Mouse (Mus musculus): ENCODE measurements at regions not wholly inside any gene's neighbourhood (a gene's known extent, or its start where the extent isn't known, plus 50 kb on each side); places are given as distances from the start of the nearest gene placed in this dataset.
"Not testable (repeated sequence)": the region's sequence is repeated elsewhere in the genome, so short reads cannot be mapped to it uniquely, and the experiment has no call there.

DNA sequence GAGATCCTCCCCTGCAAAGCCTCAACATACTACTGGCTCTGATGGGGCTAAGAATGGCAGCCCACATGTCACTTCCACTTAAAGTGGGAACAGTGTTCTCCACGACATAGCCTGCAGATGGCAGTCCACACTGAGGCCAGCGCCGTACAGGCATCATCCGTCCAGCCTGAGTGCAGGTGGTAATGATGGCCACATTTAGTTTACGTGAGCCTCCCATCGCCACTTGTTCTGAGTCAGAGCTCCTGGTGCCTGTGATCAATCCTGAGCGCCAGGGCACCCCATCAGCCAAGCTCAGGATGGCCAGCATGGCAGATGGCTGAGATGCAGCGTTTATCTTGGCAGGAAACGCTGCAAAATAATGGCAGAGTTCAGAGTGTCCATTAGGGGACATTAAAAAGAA is 159.6 kb downstream of the Adgrd1 start:
- no peak for DNase-seq (ENCODE audit: low spot score in 2 of 2)

DNA sequence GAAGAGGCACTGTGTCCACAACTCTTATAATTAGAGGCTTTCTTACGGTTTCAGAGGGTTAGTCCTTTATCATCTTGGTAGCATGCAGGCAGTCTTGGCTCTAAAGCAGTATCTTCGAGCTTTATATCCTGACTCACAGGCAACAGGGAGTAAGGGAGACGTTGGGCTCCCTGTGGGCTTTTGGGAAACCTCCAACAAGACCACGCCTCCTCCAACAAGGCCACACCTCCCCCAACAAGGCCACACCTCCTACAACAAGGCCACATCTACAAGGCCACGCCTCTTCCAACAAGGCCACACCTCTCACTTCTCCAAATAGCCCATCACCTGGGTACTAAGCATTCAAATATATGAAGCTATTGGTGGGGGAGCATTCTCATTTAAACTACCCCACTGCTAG is 160.7 kb downstream of the Adgrd1 start:
- DNase-seq (ENCODE audit: low spot score in 2 of 2): no peak

DNA sequence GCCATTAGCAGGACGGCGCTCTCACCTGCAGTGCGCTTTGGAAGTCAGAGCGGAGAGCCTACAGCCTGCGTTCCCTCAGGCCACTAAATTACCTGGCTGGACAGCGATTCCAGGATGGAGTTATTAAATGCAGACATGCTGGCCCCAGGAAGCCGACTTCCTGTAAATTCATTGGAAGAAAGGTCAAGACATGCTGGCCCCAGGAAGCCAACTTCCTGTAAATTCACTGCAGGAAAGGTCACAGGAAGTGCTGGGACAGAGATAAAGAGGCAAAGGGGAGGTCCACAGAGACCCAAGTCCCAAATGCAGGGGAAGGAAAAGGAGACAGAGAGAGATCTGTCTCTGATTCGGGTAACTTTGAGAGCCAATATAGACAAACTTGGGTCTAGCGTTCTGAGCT is 164.1 kb downstream of the Adgrd1 start:
- DNase-seq (ENCODE audit: low spot score in 2 of 2): no peak

DNA sequence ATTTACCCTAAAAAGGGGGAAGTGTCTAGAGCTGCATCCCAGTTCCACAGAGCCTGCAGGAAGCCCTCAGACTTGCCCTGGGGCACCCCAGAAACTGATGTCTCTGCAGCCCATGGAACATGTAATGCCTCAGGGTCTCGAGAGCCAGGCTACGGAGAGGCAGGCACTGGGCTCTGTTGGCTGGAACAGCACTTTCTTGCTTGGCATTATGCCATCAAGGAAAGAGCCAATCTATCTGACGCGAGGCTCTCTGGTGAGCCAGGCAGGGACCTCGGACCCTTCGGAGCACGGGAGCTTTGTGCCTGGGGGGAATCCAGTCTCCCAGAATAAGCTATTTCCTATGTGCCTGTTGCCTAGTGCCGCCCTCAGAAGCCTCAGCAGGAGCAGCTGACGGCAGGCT is 166.6 kb downstream of the Adgrd1 start:
- no peak for DNase-seq (ENCODE audit: low spot score in 2 of 2)

DNA sequence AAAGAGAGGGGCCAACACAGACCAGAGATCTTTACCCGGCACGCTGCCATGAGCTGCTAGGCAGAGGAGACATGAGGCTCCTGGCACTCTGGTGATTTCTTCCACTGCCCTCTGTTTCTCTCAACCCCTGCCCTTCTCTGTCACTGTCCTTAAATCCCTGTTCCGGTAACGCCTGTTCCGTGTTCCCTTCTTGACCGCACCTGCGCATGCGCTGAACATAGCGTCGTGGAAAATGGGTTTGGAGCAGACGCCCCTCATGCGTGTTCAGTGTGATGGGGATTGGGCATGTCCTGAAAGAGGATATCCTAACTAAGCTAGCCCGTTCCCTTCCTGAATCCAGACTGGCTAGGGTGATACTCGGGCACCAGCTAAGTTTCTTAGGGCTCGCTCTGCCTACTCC is 167.8 kb downstream of the Adgrd1 start:
- DNase-seq (ENCODE audit: low spot score in 2 of 2): no peak

DNA sequence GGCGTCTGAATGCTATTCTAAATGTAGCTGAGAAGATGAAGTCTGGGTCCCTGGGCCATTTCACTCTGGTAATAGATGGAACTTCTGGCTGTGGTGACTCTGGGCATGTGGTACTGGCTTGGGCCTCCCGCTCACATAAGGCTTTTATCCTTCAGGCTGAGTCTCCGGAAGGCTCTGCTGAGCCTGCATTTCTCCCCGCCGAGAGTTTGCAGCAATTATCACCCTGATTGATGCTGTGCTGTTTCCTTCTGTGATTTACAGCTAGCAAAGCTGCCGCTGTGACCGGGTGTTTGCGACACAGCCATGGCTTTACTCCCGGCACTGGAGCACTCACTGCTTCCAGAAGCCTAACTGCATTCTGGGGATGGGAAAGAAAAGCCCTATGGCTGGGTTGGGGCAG is 171.9 kb downstream of the Adgrd1 start:
- peak in 1 of 2 experiments; percentile 25 for DNase-seq (ENCODE audit: low spot score in 2 of 2)

DNA sequence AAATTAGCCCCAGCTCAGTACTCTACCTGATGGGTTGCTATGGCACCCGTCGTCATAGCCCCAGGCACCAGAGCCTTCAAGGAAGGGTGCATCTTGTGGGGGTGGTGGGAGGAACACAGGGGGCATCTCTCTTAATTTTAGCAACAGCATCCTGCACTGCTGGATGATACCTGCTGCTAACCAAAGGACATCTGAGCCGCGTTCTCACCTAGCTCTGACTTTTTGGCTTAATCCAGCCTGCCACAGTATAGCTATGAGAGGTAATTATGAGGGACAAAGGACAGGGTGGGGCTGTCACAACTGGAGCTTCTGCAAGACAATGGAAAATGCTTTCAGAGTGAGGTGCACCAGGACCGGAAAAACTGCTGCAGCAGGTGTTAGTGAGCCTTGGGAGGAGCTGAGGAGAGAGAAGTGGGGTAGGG is 173.5 kb downstream of the Adgrd1 start:
- no peak for DNase-seq (ENCODE audit: low spot score in 2 of 2)

DNA sequence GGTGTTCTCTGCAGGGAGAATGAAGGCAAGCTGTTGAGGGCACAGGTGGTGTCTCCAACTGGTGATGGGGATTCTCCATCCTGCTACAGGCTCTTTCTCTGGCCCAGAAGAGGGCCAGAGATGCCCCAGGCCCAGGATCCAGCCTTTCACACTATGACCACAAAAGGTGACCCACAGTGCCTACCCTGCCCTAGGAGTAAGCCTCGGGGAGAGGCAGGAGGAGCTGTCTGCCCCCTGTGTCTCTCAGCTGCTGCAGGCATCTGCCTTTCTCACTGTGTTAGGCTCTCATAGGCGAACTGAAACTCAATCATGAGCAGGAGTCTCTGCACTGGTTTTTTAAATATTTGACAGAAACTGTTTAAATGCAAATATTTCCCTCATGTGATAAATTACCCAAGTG is 184.9 kb downstream of the Adgrd1 start:
- DNase-seq (ENCODE audit: low spot score in 2 of 2): no peak

DNA sequence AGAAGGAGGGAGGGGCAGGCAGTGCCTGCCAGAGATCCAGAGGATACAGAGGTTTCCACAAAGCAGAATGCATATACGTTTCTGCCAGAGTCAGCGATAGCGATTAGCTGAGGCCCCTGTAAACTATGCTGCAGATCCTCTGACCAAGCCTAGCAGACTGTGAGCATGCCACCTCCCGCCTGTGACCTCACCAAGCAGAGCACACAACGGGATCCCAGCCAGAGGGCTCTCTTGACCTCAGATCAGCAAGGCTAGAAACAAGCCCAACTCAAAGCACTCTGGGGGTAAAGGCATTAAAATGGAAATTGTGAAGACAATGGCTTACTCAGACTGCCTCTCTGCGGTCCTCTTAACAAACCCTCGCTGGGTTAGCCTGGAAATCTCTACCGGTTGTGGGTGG is 185.6 kb downstream of the Adgrd1 start:
- DNase-seq (ENCODE audit: low spot score in 2 of 2): no peak

DNA sequence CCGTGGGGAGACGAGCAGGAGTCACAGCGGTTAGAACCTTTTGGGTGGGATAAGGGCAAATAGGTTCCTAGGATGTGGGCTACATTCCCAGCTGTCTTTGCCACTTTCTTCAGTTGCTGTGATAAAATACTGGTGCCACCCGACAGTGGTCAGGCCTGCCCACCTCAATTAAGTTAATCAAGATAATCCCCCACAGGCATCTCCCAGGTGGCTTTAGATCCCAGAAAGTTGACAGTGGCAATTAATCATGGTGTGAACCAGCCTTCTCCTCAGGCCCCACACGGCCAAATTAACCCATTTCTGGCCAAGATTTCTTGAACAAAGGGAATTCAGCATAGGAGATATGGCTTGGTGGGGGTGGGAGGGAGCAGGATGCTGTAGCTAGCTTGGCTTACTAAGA is 186.3 kb downstream of the Adgrd1 start:
- no peak for DNase-seq (ENCODE audit: low spot score in 2 of 2)

DNA sequence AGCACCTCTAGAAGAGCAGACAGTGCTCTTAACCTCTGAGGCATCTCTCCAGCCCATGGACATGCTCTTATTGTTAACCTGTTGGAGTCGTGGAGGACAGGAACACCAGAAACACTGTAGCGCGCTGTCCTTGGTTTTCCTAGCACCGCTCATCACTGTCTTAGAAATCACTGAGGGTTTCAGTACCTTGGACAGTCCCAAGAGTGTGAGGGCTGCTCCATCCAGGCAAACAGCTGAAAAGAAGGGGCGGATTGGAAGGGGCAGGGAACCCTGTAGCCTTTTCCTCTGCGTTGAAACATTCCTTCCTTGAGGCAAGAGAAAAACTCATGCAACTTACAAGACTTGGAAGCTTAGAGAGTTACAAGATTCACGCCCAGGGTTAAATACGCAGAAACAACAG is 190.9 kb downstream of the Adgrd1 start:
- DNase-seq (ENCODE audit: low spot score in 2 of 2): no peak

DNA sequence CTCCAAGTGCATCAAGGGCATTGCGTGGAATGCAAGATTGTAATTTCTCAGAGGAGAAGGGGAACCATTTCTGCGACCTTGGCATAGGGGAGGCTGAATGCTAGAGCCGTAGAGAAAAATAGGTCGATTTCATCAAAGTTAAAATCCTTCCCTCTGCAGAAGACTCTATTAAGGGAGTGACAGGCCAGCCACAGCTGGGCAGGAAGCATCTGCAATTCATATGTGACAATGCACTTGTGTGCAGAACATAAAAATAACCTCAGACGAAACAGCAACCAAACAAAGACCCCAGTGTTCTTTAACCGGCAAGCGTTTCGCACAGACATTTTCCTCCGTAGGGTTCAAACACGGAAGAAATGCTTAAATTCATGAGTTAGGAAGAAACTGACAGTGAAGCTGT is 196.3 kb downstream of the Adgrd1 start:
- DNase-seq (ENCODE audit: low spot score in 2 of 2): not testable (repeated sequence)

DNA sequence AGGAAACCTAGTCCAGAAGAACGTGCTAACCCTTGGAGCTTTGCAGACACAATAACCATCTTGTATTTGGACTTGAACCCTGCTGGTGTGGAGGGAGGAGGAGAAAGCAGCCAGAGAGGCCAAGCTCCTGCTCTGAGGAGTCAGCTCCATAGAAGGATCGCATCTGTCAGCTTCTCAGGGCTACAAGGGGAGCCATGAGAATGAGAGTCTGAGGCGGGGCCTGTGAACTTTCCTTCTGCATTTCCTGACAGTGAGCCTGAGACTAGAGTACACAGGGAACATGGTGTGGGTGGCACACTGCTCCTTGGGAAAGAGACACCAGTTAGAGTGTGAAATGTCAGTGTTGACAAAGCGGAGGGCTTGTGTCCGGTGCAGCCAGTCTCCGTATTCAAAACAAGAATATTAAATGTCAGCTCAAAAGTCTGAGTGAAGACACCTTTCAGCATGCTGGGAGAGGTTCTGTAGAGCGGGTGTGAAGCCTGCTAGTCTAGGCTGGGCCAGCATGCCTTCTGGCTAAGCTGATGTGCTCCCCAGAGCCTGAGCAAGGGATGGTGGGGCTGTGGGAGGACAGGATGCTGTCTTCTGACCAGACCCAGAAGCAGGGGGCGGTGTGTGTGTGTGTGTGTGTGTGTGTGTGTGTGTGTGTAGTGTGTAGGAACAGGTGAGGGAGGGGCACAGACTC is 198.5 kb downstream of the Adgrd1 start:
- not testable (repeated sequence) for DNase-seq (ENCODE audit: low spot score in 2 of 2)

DNA sequence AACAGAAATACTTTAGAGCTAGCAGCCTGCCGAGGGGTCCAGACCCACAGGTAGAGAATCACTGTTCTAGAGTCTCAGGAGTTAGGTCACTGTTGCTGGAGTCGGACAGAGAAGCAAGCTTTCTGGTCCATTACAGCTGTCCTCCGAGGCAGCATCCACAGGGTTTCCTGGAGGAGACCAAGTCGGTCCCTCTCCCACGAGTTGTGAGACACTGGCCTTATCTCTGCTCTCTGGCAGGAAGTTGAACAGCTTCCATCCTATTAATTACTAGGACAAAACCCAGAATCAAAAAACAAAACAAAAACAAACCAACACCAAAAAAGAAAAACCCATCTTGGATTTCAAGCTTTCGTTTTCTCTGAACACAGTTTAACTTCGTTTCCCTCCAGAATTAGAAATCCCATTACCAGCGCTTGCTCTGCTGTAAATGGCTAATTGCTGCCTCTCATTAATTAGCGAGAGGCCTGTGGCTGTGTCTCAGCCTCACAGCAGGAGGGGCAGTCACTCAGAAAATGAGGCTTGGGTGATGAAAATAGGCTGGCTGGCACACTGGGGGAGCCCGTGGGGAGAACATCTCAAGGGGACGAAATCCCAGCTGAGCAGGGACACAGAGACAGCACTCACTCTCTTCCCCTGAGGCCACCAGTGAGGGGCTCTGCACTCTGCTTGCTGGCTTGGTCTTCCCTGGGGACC is 201.3 kb downstream of the Adgrd1 start:
- no peak for DNase-seq (ENCODE audit: low spot score in 2 of 2)

DNA sequence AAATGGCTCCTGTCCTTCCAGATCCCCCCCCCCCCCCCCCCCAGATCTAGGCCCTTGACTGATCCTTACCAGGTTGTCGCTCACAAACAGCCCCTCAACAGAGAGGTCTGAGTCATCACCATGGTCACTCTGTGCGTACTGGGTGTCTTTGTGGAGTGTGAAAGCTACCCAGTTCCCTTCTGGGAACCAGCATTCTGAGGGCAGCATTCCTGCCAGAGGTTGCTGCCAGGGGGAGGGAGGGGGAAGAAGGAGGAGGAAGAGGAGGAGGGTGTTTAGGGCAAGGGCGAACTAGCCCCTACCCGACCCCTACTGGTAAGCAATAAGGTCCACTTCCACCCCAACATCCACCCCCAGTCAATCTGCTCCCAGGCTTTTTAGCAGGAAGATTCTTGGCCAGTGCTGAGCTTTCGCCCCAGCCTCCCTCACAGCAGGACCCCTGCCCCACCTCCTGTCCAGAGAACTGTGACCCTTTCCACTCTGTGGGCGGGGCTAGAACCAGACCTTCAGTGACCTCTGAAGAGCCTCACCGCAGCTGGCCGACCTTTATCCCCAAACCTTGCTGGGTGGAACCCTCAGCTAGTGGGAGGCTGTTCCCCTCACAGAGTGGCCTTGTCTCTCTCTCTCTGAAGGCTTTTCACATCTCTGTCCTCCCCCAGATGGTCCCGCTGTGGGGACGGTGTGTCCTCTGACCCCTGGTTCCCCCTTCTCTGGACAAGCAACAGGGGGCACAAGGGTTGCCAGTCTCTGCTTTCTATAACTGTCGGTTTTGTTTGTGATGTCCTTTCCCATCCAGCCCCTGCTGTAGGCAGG is 202.2 kb upstream of the Sfswap start:
- DNase-seq (ENCODE audit: low spot score in 2 of 2): no peak

DNA sequence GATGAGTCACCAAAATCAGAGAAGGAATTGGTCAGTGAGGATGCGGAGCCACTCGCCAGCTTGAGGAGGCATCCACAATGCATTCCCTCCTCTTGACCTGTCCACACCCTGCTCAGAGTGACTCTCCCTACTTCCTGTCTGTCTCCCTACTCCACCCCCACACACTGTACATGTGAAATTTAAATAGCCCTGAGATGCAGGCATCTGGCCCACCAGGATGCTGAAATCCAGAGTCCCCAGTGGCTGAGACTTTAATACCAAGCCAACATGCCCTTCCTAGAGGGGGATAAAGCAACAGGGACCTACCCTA is 201.6 kb upstream of the Sfswap start:
- DNase-seq (ENCODE audit: low spot score in 2 of 2): no peak

DNA sequence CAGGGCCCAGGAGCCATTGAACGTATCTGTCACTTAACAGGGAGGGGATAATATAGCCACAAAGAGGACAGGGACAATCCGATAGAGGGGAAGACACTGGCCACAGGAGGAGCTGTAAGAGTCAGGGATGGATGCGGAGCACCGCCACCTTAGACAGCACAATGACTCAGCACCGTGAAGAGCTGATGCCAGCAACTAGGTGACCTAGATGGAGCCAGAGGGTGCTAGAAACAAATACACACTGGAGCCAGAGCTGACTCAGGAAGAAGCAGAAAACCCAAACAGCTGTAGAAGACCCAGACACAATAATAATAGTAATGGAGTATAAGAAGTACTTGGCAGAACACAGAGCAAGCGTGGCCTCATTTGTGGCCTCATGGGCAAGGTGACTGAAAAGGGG is 200.6 kb upstream of the Sfswap start:
- no peak for DNase-seq (ENCODE audit: low spot score in 2 of 2)

DNA sequence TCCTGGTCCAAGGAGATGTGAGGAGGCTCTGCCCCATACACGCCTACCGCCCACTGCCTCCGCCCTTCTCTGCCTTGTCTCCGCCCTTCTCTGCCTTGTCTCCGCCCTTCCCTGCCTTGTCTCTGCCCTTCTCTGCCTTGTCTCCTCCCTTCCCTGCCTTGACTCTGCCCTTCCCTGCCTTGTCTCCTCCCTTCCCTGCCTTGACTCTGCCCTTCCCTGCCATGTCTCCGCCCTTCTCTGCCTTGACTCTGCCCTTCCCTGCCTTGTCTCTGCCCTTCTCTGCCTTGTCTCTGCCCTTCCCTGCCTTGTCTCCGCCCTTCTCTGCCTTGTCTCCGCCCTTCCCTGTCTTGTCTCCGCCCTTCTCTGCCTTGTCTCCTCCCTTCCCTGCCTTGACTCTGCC is 185.4 kb upstream of the Sfswap start:
- DNase-seq (ENCODE audit: low spot score in 2 of 2): no peak

DNA sequence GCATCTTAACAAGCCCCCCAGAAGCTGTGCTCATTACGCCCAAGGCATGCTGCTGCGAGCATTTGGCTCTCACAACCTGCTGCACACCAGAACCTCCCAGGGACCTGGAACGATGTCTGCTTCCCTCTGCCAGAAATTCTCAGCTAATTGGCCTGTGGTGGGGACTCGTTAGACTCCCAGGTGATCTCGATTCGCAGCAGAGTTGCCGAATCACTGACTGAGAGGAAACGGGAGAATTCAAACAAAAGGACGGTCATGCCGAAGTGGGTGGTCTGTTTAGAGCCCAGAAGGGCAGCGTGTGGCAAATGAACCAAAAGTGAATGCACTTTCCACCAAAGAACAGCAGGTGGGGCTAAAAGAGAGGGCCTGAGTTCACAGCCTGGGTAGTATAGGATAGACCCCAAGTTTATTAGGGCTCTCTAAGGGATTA is 169.9 kb upstream of the Sfswap start:
- peak in 1 of 2 experiments; percentile 19 for DNase-seq (ENCODE audit: low spot score in 2 of 2)

DNA sequence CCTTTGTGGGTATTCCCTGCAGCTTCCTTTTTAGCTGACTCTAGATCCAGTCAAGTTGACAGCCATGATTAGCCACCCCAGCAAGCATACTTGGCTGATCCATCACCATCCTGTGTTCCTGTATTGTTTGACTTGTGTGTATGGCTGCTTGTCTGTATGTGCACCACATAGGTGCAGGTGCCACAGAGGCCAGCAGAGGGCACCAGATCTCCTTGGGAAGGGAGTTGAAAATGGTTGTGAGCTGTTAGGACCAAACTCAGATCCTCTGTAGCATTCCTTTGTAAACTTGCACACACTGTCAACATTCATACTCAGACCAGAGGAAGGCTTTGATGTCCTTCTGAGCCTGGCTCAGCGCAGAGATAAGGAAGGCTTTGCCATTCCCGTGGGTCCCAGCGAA is 169.0 kb upstream of the Sfswap start:
- DNase-seq (ENCODE audit: low spot score in 2 of 2): no peak

DNA sequence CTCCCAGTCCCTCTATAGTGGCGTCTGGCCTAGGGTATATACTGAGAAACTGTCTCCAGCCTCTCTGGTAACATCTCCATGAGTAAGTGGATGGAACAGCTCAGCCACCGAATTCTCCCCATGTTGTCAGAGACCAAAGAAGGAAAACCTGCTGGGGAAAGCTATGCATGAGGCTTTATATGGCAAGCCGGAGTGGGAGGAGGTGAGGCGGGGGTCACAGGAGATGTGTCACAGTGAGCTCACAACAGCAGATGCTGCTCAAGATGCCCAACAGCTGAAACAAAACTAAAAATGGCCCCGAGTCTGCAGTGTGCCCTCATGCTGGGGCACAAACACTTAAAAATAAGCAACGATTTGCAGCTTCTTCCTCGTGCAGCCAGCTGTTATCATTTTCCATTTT is 162.5 kb upstream of the Sfswap start:
- DNase-seq (ENCODE audit: low spot score in 2 of 2): peak in 1 of 2 experiments; percentile 18

DNA sequence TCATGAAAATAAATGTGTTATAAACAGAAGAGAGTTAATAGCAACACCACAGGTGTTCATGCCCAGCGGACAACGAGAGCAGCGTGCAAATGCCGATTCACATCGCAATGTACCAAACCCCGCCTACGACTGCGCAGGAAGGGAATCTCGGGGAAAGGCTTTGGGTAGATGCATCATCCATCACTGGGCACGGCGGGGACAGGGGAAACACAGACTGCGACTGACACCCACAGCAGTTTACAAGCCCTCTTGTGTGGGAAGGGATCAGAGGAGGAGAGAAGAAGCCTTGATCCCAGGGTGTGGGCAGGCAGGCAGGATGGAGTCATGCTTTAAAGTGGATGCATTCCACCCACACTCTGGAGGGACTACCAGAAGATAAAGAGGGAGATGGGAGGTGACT is 157.0 kb upstream of the Sfswap start:
- peak in 1 of 2 experiments; percentile 28 for DNase-seq (ENCODE audit: low spot score in 2 of 2)

DNA sequence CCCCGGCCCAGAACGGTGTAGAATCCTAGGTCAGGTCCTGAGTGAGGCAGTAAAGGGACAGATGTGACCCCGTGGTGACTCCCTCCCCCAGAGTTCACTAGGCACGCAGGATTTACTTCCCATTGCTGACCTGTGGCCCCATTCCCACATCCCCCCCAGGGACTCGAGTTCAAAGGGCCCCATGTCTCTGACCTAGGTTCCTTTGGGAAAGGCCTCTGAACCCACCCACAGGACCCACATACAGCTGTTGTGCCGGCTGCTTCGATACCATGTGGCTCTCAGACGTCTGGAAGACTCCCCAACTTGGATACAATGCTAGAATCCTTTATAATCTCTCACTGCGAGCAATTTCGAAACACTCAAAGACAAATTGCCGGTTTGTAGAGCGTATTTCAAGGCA is 151.0 kb upstream of the Sfswap start:
- DNase-seq (ENCODE audit: low spot score in 2 of 2): no peak
